In genomic region chr3:34331889-34332276, GRCm38 (mm10) we compare ENCODE assay signal across 14 mouse cellular contexts.
DNase-seq lines count a peak whose midpoint lies in the region; ATAC-seq lines count a peak whose summit lies in the region.
"Had no signal": no experiment of that assay in that cellular context is flagged by ENCODE, and none has a peak within 500 bp of the region (broad histone marks: within the 10 kb centered on the region; RNA-seq: fewer than 3 reads in every experiment).

No protein-coding gene starts in this region.

- peak; percentile 46; the same call in 1 of the 2 replicates for ATAC-seq in hindbrain, embryonic 15.5 days (ENCODE audit: low FRiP score, low read depth)
- ATAC-seq in forebrain, embryonic 12.5 days (ENCODE audit: low FRiP score), result 0 out of 2 replicates have a peak, but pooled peaks have one; percentile 49
- peak; percentile 51; the same call in 1 of the 2 replicates for ATAC-seq in limb, embryonic 13.5 days (ENCODE audit: low FRiP score, low read depth)
- ATAC-seq: inflammation-experienced regulatory T-cells, adult 6 months had no signal

- peaks cover 18% of the 10 kb centered on the region for H3K4me1 ChIP-seq in hindbrain, embryonic 15.5 days (replicated peaks)
- peaks cover 16% of the 10 kb centered on the region for H3K4me1 ChIP-seq in hindbrain, embryonic 10.5 days (replicated peaks)
- H3K4me1 ChIP-seq in forebrain, embryonic 12.5 days, result peaks cover 18% of the 10 kb centered on the region
- peaks cover 15% of the 10 kb centered on the region for H3K4me1 ChIP-seq in limb, embryonic 13.5 days
- H3K4me1 ChIP-seq: liver, embryonic 13.5 days had no signal

- H3K36me3 ChIP-seq in hindbrain, embryonic 15.5 days, result no peaks in the 10 kb centered on the region
- H3K36me3 ChIP-seq in hindbrain, embryonic 10.5 days, result no peaks in the 10 kb centered on the region
- H3K36me3 ChIP-seq in forebrain, embryonic 12.5 days (replicated peaks), result no peaks in the 10 kb centered on the region
- H3K36me3 ChIP-seq in limb, embryonic 13.5 days, result no peaks in the 10 kb centered on the region
- H3K36me3 ChIP-seq: liver, embryonic 13.5 days had no signal

- no peak overlapping the region for H3K27ac ChIP-seq in hindbrain, embryonic 15.5 days (replicated peaks)
- H3K27ac ChIP-seq in hindbrain, embryonic 10.5 days, result no peak overlapping the region
- no peak overlapping the region for H3K27ac ChIP-seq in forebrain, embryonic 12.5 days
- H3K27ac ChIP-seq in limb, embryonic 13.5 days, result no peak overlapping the region
- H3K27ac ChIP-seq: liver, embryonic 13.5 days; macrophage had no signal

- no peak for DNase-seq in hindbrain, embryonic 10.5 days (ENCODE audit: low spot score)
- DNase-seq in 3134 (ENCODE audit: extremely low read depth, insufficient read length, low spot score), result peak; percentile 54
- no peak for DNase-seq in urinary bladder, postnatal 36 days (ENCODE audit: low spot score in 2 of 2)
- DNase-seq in right cerebral cortex, postnatal 4 days, result no peak
- DNase-seq in lung, postnatal 25 days (ENCODE audit: low spot score), result no peak
- DNase-seq: adrenal gland, postnatal 14 days; gastrocnemius, postnatal 14 days; liver, embryonic 13.5 days had no signal

- H3K27me3 ChIP-seq in hindbrain, embryonic 15.5 days, result no peaks in the 10 kb centered on the region
- H3K27me3 ChIP-seq in hindbrain, embryonic 10.5 days (ENCODE audit: insufficient read depth, poor library complexity, severe bottlenecking), result no peaks in the 10 kb centered on the region
- peaks cover 34% of the 10 kb centered on the region; the same call in 1 of the 2 replicates for H3K27me3 ChIP-seq in forebrain, embryonic 12.5 days
- H3K27me3 ChIP-seq in limb, embryonic 13.5 days, result peaks cover 88% of the 10 kb centered on the region
- H3K27me3 ChIP-seq: liver, embryonic 13.5 days had no signal

- H3K9me3 ChIP-seq in hindbrain, embryonic 15.5 days, result no peaks in the 10 kb centered on the region
- H3K9me3 ChIP-seq in hindbrain, embryonic 10.5 days, result no peaks in the 10 kb centered on the region
- H3K9me3 ChIP-seq in forebrain, embryonic 12.5 days, result no peaks in the 10 kb centered on the region
- no peaks in the 10 kb centered on the region for H3K9me3 ChIP-seq in limb, embryonic 13.5 days
- H3K9me3 ChIP-seq: liver, embryonic 13.5 days had no signal

- 0 out of 2 replicates have a peak overlapping the region, but pooled peaks have one; percentile 7 for H3K4me3 ChIP-seq in hindbrain, embryonic 15.5 days
- no peak overlapping the region for H3K4me3 ChIP-seq in hindbrain, embryonic 10.5 days
- H3K4me3 ChIP-seq in forebrain, embryonic 12.5 days (replicated peaks), result no peak overlapping the region
- H3K4me3 ChIP-seq in limb, embryonic 13.5 days, result no peak overlapping the region
- H3K4me3 ChIP-seq: erythroblast, embryonic 14.5 days; liver, embryonic 13.5 days had no signal

- H3K4me2 ChIP-seq in hindbrain, embryonic 15.5 days, result peak overlapping the region; percentile 41
- no peak overlapping the region for H3K4me2 ChIP-seq in forebrain, embryonic 12.5 days
- H3K4me2 ChIP-seq in limb, embryonic 13.5 days (replicated peaks), result peak overlapping the region; percentile 48
- H3K4me2 ChIP-seq: liver, embryonic 13.5 days had no signal

- WGBS in hindbrain, embryonic 15.5 days, result 32% methylated on average over 5 of the region's 5 CpGs
- 61% methylated on average over 5 of the region's 5 CpGs for WGBS in hindbrain, embryonic 10.5 days
- 51% methylated on average over 5 of the region's 5 CpGs for WGBS in forebrain, embryonic 12.5 days
- 12% methylated on average over 5 of the region's 5 CpGs for WGBS in limb, embryonic 13.5 days

- H3K9ac ChIP-seq in hindbrain, embryonic 15.5 days, result no peak overlapping the region; the same call in 1 of the 2 replicates
- no peak overlapping the region for H3K9ac ChIP-seq in forebrain, embryonic 12.5 days
- no peak overlapping the region for H3K9ac ChIP-seq in limb, embryonic 13.5 days
- H3K9ac ChIP-seq: liver, embryonic 13.5 days had no signal
